Mouse (Mus musculus) thymus, adult 2 months (tissue): ENCODE measurements at regions not wholly inside any gene's neighbourhood (a gene's known extent, or its start where the extent isn't known, plus 50 kb on each side); places are given as distances from the start of the nearest gene placed in this dataset.

ENCODE experiments used
- CTCF ChIP-seq: fragments of 200-500 bp; IDR thresholded peaks from 2 replicates; pipeline ENCODE4 v1.5.1; 2012; ENCODE audit warnings: mild to moderate bottlenecking, control low read depth, low read length, moderate library complexity, borderline replicate concordance; ENCODE audit not compliant: control insufficient read depth, poor library complexity, insufficient read depth; ENCODE audit errors: extremely low read depth
- POLR2A ChIP-seq: fragments of 200-500 bp; IDR thresholded peaks from 2 replicates; pipeline ENCODE4 v1.6.1; 2012; ENCODE audit warnings: mild to moderate bottlenecking, low read length, control low read depth, moderate library complexity; ENCODE audit not compliant: control insufficient read depth, poor library complexity, insufficient read depth; ENCODE audit errors: extremely low read depth

DNA sequence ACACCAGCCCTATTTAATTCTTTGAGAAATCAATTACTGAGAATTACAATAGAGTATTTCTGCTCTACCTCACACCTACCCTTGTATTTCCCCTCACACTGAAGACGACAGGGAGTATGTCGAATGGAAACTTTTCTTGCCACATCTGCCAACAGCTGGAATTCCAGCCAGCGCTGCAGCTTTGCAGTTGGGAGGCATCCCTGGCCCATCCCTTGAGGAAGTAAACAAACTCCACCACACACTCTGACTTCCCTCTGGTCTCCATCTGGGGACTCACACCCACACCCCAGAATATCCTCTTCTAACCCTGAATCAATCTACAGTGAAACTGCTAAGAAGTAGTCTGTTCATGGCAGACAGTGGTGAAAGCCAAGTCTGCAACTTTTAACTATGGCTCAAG, 630.9 kb downstream of the Gm826 start:
- no peak for TF ChIP-seq CTCF
- TF ChIP-seq POLR2A = no peak
